Mouse (Mus musculus) hindbrain, embryonic 10.5 days (tissue): ENCODE results near the gene Agpat1. TPM values are rescaled to one million over a fixed set of nuclear protein-coding genes. Genes with fewer than 3 reads are reported as not detected.
A peak's percentile ranks its signal among the peaks of the same experiment; 100 is the strongest.

Experiments used
- DNase-seq: peaks from one replicate; pipeline ENCODE4 v3.0.0-alpha.2; 2017; ENCODE audit warnings: low spot score
- H3K27ac ChIP-seq: fragments of 300-500 bp; sonication (generic); 2 replicates; pipeline ENCODE4 v1.5.1; 2016; ENCODE audit warnings: mild to moderate bottlenecking, moderate library complexity
- H3K27me3 ChIP-seq: fragments of 300-500 bp; sonication (generic); 2 replicates; pipeline ENCODE4 v1.6.1; 2016; ENCODE audit warnings: mild to moderate bottlenecking; ENCODE audit not compliant: poor library complexity, insufficient read depth, severe bottlenecking
- H3K36me3 ChIP-seq: fragments of 300-500 bp; sonication (generic); 2 replicates; pipeline ENCODE4 v1.6.1; 2016; ENCODE audit warnings: mild to moderate bottlenecking, moderate library complexity
- H3K4me1 ChIP-seq: fragments of 300-500 bp; sonication (generic); replicated peaks from 2 replicates; pipeline ENCODE4 v1.6.1; 2016; ENCODE audit warnings: mild to moderate bottlenecking
- H3K4me3 ChIP-seq: fragments of 300-500 bp; sonication (generic); 2 replicates; pipeline ENCODE4 v1.5.1; 2016; ENCODE audit warnings: mild to moderate bottlenecking, moderate library complexity
- H3K9me3 ChIP-seq: fragments of 300-500 bp; sonication (generic); 2 replicates; pipeline ENCODE4 v1.6.1; 2016; ENCODE audit warnings: mild to moderate bottlenecking, moderate library complexity
- WGBS: fragments of 180-500 bp; shearing (Covaris S2); methylation state at CpG from one replicate; pipeline ENCODE4 v1.1.7; 2016; 5-methylcytosine and 5-hydroxymethylcytosine counted together
- polyA plus RNA-seq: library from polyadenylated mRNA; unstranded; fragments of >200 nt; fragmentation: Nextera tagmentation; extraction: Ambion mirVana; gene quantifications from 2 replicates; pipeline ENCODE4 v1.2.1, GENCODE M21; 2016

The Agpat1 gene
- polyA plus RNA-seq, 1 experiment from 2014 or later, result 104 TPM

- H3K27me3 ChIP-seq, result peaks cover 68% of the 10 kb centered on the region
- peak overlapping the region; percentile 64 for H3K27ac ChIP-seq
- WGBS, result 4% methylated on average over 12 of the region's 12 CpGs
Observed at GRCm38 (mm10) chr17:34631647-34632046, 27.6 kb downstream of the Agpat1 start.

GRCm38 (mm10) chr17:34632261-34632691 is 28.2 kb downstream of the Agpat1 start:
- Histone ChIP-seq H3K9me3 (no peaks in the 10 kb centered on the region), H3K36me3 (no peaks in the 10 kb centered on the region), H3K27ac (peak overlapping the region; percentile 64; the same call in 1 of the 2 replicates), H3K4me1 (peaks cover 56% of the 10 kb centered on the region), H3K4me3 (peak overlapping the region; percentile 83), H3K27me3 (peaks cover 68% of the 10 kb centered on the region)
- DNase-seq, result peak; percentile 46
- WGBS, result under 1% methylated on average over 26 of the region's 26 CpGs

More at GRCm38 (mm10) chr17:34631647-34632046, 27.6 kb downstream of the Agpat1 start:
- no peaks in the 10 kb centered on the region for H3K9me3 ChIP-seq
- no peak for DNase-seq
- H3K4me3 ChIP-seq, result peak overlapping the region; percentile 83
- H3K4me1 ChIP-seq, result peaks cover 63% of the 10 kb centered on the region
- H3K36me3 ChIP-seq, result no peaks in the 10 kb centered on the region

DNA sequence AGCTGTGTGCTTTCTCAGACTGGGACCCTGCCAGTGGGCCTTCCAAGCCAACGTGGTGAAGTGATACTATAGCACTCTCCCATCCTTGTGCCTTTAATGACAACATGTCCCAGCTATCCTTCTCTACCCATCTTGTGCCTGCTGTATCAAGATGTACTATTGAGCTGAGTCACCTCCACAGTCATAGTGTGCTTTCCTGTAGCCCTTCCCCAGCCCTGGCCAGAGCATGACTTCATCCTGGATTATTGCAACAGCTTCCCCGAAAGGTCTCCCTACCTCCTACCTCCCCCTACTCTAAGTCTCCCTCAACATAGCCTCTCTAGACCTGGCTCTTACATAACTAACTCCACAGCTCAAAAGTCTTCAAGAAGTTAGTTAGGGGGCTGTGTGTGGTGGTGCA is 31.6 kb downstream of the Agpat1 start:
- Histone ChIP-seq H3K36me3 (no peaks in the 10 kb centered on the region), H3K9me3 (no peaks in the 10 kb centered on the region), H3K4me1 (peaks cover 33% of the 10 kb centered on the region), H3K27ac (no peak overlapping the region), H3K4me3 (no peak overlapping the region), H3K27me3 (peaks cover 48% of the 10 kb centered on the region)
- 75% methylated on average over 2 of the region's 2 CpGs for WGBS
- no peak for DNase-seq

DNA sequence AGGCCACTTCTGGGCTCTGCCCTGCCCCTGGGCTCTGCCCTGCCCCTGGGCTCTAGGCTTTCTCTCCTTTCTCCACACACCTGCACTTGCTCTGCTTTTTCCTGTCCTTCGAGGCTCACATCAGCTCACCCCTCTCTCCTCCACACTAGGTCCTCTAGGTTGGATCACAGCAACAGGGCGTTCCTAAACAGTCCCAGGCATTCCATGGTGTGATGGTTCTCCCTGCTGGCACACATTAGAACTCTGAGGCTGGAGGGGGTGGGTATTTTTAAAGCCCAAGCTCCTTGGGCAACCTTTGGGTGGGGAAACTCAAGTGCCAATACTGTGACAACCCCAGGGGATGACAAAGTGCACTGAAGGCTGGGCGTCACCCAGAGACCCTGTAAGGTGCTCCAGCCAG is 33.4 kb downstream of the Agpat1 start:
- H3K4me3 ChIP-seq, result no peak overlapping the region
- WGBS, result 70% methylated on average over 3 of the region's 3 CpGs

GRCm38 (mm10) chr17:34639461-34640255 is 35.6 kb downstream of the Agpat1 start:
- H3K4me1 ChIP-seq, result peaks cover 25% of the 10 kb centered on the region
- 84% methylated on average over 7 of the region's 7 CpGs for WGBS
- no peak overlapping the region for H3K4me3 ChIP-seq
- H3K36me3 ChIP-seq, result no peaks in the 10 kb centered on the region
- peak overlapping the region; percentile 86; the same call in 1 of the 2 replicates for H3K27ac ChIP-seq
- H3K9me3 ChIP-seq, result no peaks in the 10 kb centered on the region
- no peak for DNase-seq
- peaks cover 14% of the 10 kb centered on the region; the same call in 1 of the 2 replicates for H3K27me3 ChIP-seq

More for the DNA sequence above, 33.4 kb downstream of the Agpat1 start:
- Histone ChIP-seq H3K27ac (no peak overlapping the region), H3K36me3 (no peaks in the 10 kb centered on the region), H3K9me3 (no peaks in the 10 kb centered on the region), H3K27me3 (peaks cover 30% of the 10 kb centered on the region), H3K4me1 (peaks cover 25% of the 10 kb centered on the region)
- DNase-seq, result no peak

GRCm38 (mm10) chr17:34640778-34641601 is 36.9 kb downstream of the Agpat1 start:
- H3K27me3 ChIP-seq, result peaks cover 7% of the 10 kb centered on the region; the same call in 1 of the 2 replicates
- WGBS, result 14% methylated on average over 11 of the region's 11 CpGs
- H3K36me3 ChIP-seq, result peaks cover 5% of the 10 kb centered on the region
- H3K4me1 ChIP-seq, result peaks cover 37% of the 10 kb centered on the region
- no peaks in the 10 kb centered on the region for H3K9me3 ChIP-seq
- H3K27ac ChIP-seq, result peak overlapping the region; percentile 86
- H3K4me3 ChIP-seq, result peak overlapping the region; percentile 18; the same call in 1 of the 2 replicates
- peak; percentile 66 for DNase-seq

- WGBS, result 85% methylated on average over 3 of the region's 3 CpGs
- peaks cover 8% of the 10 kb centered on the region for H3K36me3 ChIP-seq
- H3K4me1 ChIP-seq, result peaks cover 43% of the 10 kb centered on the region
- no peaks in the 10 kb centered on the region for H3K9me3 ChIP-seq
- H3K4me3 ChIP-seq, result no peak overlapping the region
- no peak for DNase-seq
- H3K27me3 ChIP-seq, result 0 out of 2 replicates have a peak, but pooled peaks cover 4% of the 10 kb centered on the region
- H3K27ac ChIP-seq, result peak overlapping the region; percentile 86; the same call in 1 of the 2 replicates
Observed at GRCm38 (mm10) chr17:34641945-34642344, 37.9 kb downstream of the Agpat1 start.

- H3K4me3 ChIP-seq, result no peak overlapping the region
- no peak for DNase-seq
- no peaks in the 10 kb centered on the region for H3K27me3 ChIP-seq
- 95% methylated on average over 4 of the region's 4 CpGs for WGBS
- H3K9me3 ChIP-seq, result no peaks in the 10 kb centered on the region
- H3K4me1 ChIP-seq, result peaks cover 54% of the 10 kb centered on the region
- H3K36me3 ChIP-seq, result peaks cover 10% of the 10 kb centered on the region
- no peak overlapping the region for H3K27ac ChIP-seq
Observed at GRCm38 (mm10) chr17:34643379-34643778, 39.3 kb downstream of the Agpat1 start.

- 83% methylated on average over 10 of the region's 10 CpGs for WGBS
- H3K27ac ChIP-seq, result peak overlapping the region; percentile 87
- DNase-seq, result no peak
- H3K27me3 ChIP-seq, result no peaks in the 10 kb centered on the region
- H3K9me3 ChIP-seq, result no peaks in the 10 kb centered on the region
- peaks cover 59% of the 10 kb centered on the region for H3K4me1 ChIP-seq
- peaks cover 15% of the 10 kb centered on the region for H3K36me3 ChIP-seq
- peak overlapping the region; percentile 70 for H3K4me3 ChIP-seq
Observed at GRCm38 (mm10) chr17:34643944-34644343, 39.9 kb downstream of the Agpat1 start.

- Histone ChIP-seq H3K27me3 (no peaks in the 10 kb centered on the region), H3K27ac (peak within 1 kb of the TSS; percentile 87)
- DNase-seq, result peak; percentile 94
Observed at GRCm38 (mm10) chr17:34644608-34645007, 40.5 kb downstream of the Agpat1 start, which contains the start of gene Fkbpl. Gene Fkbpl (plus strand): TSS chr17:34644764.

GRCm38 (mm10) chr17:34645256-34645829 is 41.3 kb downstream of the Agpat1 start:
- peak overlapping the region; percentile 70 for H3K4me3 ChIP-seq
- DNase-seq, result no peak
- 44% methylated on average over 10 of the region's 10 CpGs for WGBS
- H3K27ac ChIP-seq, result peak overlapping the region; percentile 87
- peaks cover 54% of the 10 kb centered on the region for H3K4me1 ChIP-seq
- H3K27me3 ChIP-seq, result no peaks in the 10 kb centered on the region
- peaks cover 29% of the 10 kb centered on the region for H3K36me3 ChIP-seq
- no peaks in the 10 kb centered on the region for H3K9me3 ChIP-seq

More at GRCm38 (mm10) chr17:34644608-34645007, 40.5 kb downstream of the Agpat1 start, which contains the start of gene Fkbpl:
- peak within 1 kb of the TSS; percentile 70 for H3K4me3 ChIP-seq
- 1% methylated on average over 16 of the region's 16 CpGs for WGBS
- no peaks in the 10 kb centered on the region for H3K9me3 ChIP-seq
- H3K36me3 ChIP-seq, result peaks cover 22% of the 10 kb centered on the region
- peaks cover 61% of the 10 kb centered on the region for H3K4me1 ChIP-seq

- Histone ChIP-seq H3K9me3 (no peaks in the 10 kb centered on the region), H3K27ac (no peak overlapping the region), H3K27me3 (no peaks in the 10 kb centered on the region), H3K36me3 (peaks cover 36% of the 10 kb centered on the region), H3K4me1 (peaks cover 48% of the 10 kb centered on the region), H3K4me3 (peak overlapping the region; percentile 98)
- no peak for DNase-seq
- 94% methylated on average over 30 of the region's 30 CpGs for WGBS
Observed at GRCm38 (mm10) chr17:34645831-34646511, 41.9 kb downstream of the Agpat1 start.
